Mouse (Mus musculus) lung, postnatal 0 days (tissue): ENCODE data around the gene H2-Q10.

Source experiments
- CTCF ChIP-seq: IDR thresholded peaks from 2 replicates; pipeline ENCODE4 v1.5.1; 2016; ENCODE audit warnings: antibody characterized with exemption, mild to moderate bottlenecking
- EP300 ChIP-seq: IDR thresholded peaks from 2 replicates; pipeline ENCODE4 v1.6.1; 2016; ENCODE audit warnings: antibody characterized with exemption, mild to moderate bottlenecking, control low read depth

GRCm38 (mm10) chr17:35515911-35516640 lies 46.2 kb downstream of the H2-Q10 start:
- TF ChIP-seq EP300 (no peak), CTCF (no peak)
